Mouse (Mus musculus) forebrain, embryonic 16.5 days (tissue): ENCODE data around the gene Wfikkn1. TPM values are rescaled to one million over a fixed set of nuclear protein-coding genes. Genes with fewer than 3 reads are reported as not detected.

Experiments used
- ATAC-seq: fragments of 200-750 bp; cut with Nextera tagmentation; 2 replicates; pipeline ENCODE4 v1.8.0; 2017; ENCODE audit warnings: mild to moderate bottlenecking, moderate library complexity
- H3K27ac ChIP-seq: fragments of 300-500 bp; sonication (generic); 2 replicates; pipeline ENCODE4 v1.5.1; 2014; ENCODE audit warnings: low read length, control low read depth
- H3K27me3 ChIP-seq: fragments of 300-500 bp; sonication (generic); replicated peaks from 2 replicates; pipeline ENCODE4 v1.6.1; 2014; ENCODE audit warnings: low read length; ENCODE audit not compliant: control insufficient read depth, insufficient read depth
- H3K36me3 ChIP-seq: fragments of 300-500 bp; sonication (generic); 2 replicates; pipeline ENCODE4 v1.6.1; 2014; ENCODE audit not compliant: control insufficient read depth, insufficient read depth
- H3K4me1 ChIP-seq: fragments of 300-500 bp; sonication (generic); replicated peaks from 2 replicates; pipeline ENCODE4 v1.6.1; 2014; ENCODE audit warnings: low read length; ENCODE audit not compliant: control insufficient read depth, insufficient read depth
- H3K4me2 ChIP-seq: fragments of 300-500 bp; sonication (generic); 2 replicates; pipeline ENCODE4 v1.6.1; 2014; ENCODE audit warnings: mild to moderate bottlenecking, low read length, control low read depth
- H3K4me3 ChIP-seq: fragments of 300-500 bp; sonication (generic); replicated peaks from 2 replicates; pipeline ENCODE4 v1.5.1; 2014; ENCODE audit warnings: mild to moderate bottlenecking, low read length, control low read depth
- H3K9ac ChIP-seq: fragments of 300-500 bp; sonication (generic); replicated peaks from 2 replicates; pipeline ENCODE4 v1.6.1; 2014; ENCODE audit warnings: low read depth, low read length, control low read depth
- H3K9me3 ChIP-seq: fragments of 300-500 bp; sonication (generic); 2 replicates; pipeline ENCODE4 v1.6.1; 2016; ENCODE audit warnings: low read length; ENCODE audit not compliant: control insufficient read depth
- WGBS: fragments of 180-500 bp; shearing (Covaris S2); extraction: QIAGEN DNeasy Blood & Tissue Kit; methylation state at CpG from one replicate; pipeline ENCODE4 v1.1.7; 2014; 5-methylcytosine and 5-hydroxymethylcytosine counted together
- polyA plus RNA-seq: library from polyadenylated mRNA; unstranded; fragments of >200 nt; fragmentation: Nextera tagmentation; extraction: Ambion mirVana; gene quantifications from 2 replicates; pipeline ENCODE4 v1.2.1, GENCODE M21; 2015

Gene Wfikkn1
- polyA plus RNA-seq, 1 experiment from 2014 or later = 0.52 TPM

- peaks cover 22% of the 10 kb centered on the region for H3K36me3 ChIP-seq
- H3K27me3 ChIP-seq = no peaks in the 10 kb centered on the region
- peak overlapping the region; percentile 67 for H3K27ac ChIP-seq
- peak overlapping the region; percentile 54 for H3K4me3 ChIP-seq
- no peaks in the 10 kb centered on the region for H3K9me3 ChIP-seq
- H3K9ac ChIP-seq = peak overlapping the region; percentile 80
- no peak for ATAC-seq
- 21% methylated on average over 23 of the region's 23 CpGs for WGBS
- H3K4me1 ChIP-seq = peaks cover 54% of the 10 kb centered on the region
- peak overlapping the region; percentile 54 for H3K4me2 ChIP-seq
Observed at GRCm38 (mm10) chr17:25836397-25837075, 44.1 kb downstream of the Wfikkn1 start.

- H3K9me3 ChIP-seq = no peaks in the 10 kb centered on the region
- no peak overlapping the region for H3K4me3 ChIP-seq
- 91% methylated on average over 16 of the region's 16 CpGs for WGBS
- no peaks in the 10 kb centered on the region for H3K27me3 ChIP-seq
- H3K4me1 ChIP-seq = peaks cover 61% of the 10 kb centered on the region
- no peak for ATAC-seq
- peaks cover 23% of the 10 kb centered on the region for H3K36me3 ChIP-seq
- no peak overlapping the region for H3K9ac ChIP-seq
- no peak overlapping the region for H3K4me2 ChIP-seq
- H3K27ac ChIP-seq = no peak overlapping the region
Observed at GRCm38 (mm10) chr17:25835816-25836215, 44.8 kb downstream of the Wfikkn1 start.

GRCm38 (mm10) chr17:25835301-25835700 is 45.4 kb downstream of the Wfikkn1 start:
- no peak for ATAC-seq
- H3K4me3 ChIP-seq = no peak overlapping the region
- WGBS = 95% methylated on average over 7 of the region's 7 CpGs
- H3K4me1 ChIP-seq = peaks cover 65% of the 10 kb centered on the region
- H3K36me3 ChIP-seq = peaks cover 22% of the 10 kb centered on the region
- no peak overlapping the region for H3K4me2 ChIP-seq
- no peak overlapping the region for H3K9ac ChIP-seq
- no peak overlapping the region for H3K27ac ChIP-seq
- no peaks in the 10 kb centered on the region for H3K27me3 ChIP-seq
- no peaks in the 10 kb centered on the region for H3K9me3 ChIP-seq

GRCm38 (mm10) chr17:25834595-25835222 is 45.9 kb downstream of the Wfikkn1 start:
- peaks cover 23% of the 10 kb centered on the region for H3K36me3 ChIP-seq
- H3K27ac ChIP-seq = no peak overlapping the region
- H3K4me2 ChIP-seq = peak overlapping the region; percentile 88
- no peak overlapping the region; the same call in 1 of the 2 replicates for H3K4me3 ChIP-seq
- WGBS = 87% methylated on average over 12 of the region's 12 CpGs
- no peaks in the 10 kb centered on the region for H3K9me3 ChIP-seq
- no peak for ATAC-seq
- peak overlapping the region; percentile 84; the same call in 1 of the 2 replicates for H3K9ac ChIP-seq
- peaks cover 71% of the 10 kb centered on the region for H3K4me1 ChIP-seq
- no peaks in the 10 kb centered on the region for H3K27me3 ChIP-seq

GRCm38 (mm10) chr17:25833961-25834594 is 46.6 kb downstream of the Wfikkn1 start:
- Histone ChIP-seq H3K36me3 (peaks cover 17% of the 10 kb centered on the region), H3K4me2 (peak overlapping the region; percentile 88), H3K9ac (peak overlapping the region; percentile 84), H3K27me3 (no peaks in the 10 kb centered on the region), H3K27ac (peak overlapping the region; percentile 94), H3K4me1 (peaks cover 75% of the 10 kb centered on the region), H3K9me3 (no peaks in the 10 kb centered on the region), H3K4me3 (peak overlapping the region; percentile 94)
- ATAC-seq = no peak
- 50% methylated on average over 6 of the region's 6 CpGs for WGBS

- ATAC-seq = peak; percentile 31; the same call in 1 of the 2 replicates
- Histone ChIP-seq H3K27me3 (no peaks in the 10 kb centered on the region), H3K9me3 (no peaks in the 10 kb centered on the region), H3K9ac (peak within 1 kb of the TSS; percentile 86), H3K4me3 (peak within 1 kb of the TSS; percentile 94), H3K4me1 (peaks cover 77% of the 10 kb centered on the region), H3K36me3 (peaks cover 14% of the 10 kb centered on the region), H3K27ac (peak within 1 kb of the TSS; percentile 94), H3K4me2 (peak within 1 kb of the TSS; percentile 88)
- WGBS = under 1% methylated on average over 24 of the region's 24 CpGs
Observed at GRCm38 (mm10) chr17:25833291-25833663, 47.4 kb downstream of the Wfikkn1 start, which contains the start of gene Stub1. TSS of gene Stub1 (minus strand) at chr17:25833404.

GRCm38 (mm10) chr17:25832436-25833290 is 48.0 kb downstream of the Wfikkn1 start:
- Histone ChIP-seq H3K9me3 (no peaks in the 10 kb centered on the region), H3K9ac (peak overlapping the region; percentile 86), H3K4me2 (peak overlapping the region; percentile 88), H3K4me1 (peaks cover 77% of the 10 kb centered on the region), H3K27me3 (no peaks in the 10 kb centered on the region), H3K4me3 (peak overlapping the region; percentile 94), H3K27ac (peak overlapping the region; percentile 94), H3K36me3 (peaks cover 14% of the 10 kb centered on the region)
- ATAC-seq = peak; percentile 90
- under 1% methylated on average over 73 of the region's 77 CpGs for WGBS

- peak overlapping the region; percentile 86 for H3K9ac ChIP-seq
- H3K27me3 ChIP-seq = no peaks in the 10 kb centered on the region
- H3K4me1 ChIP-seq = peaks cover 80% of the 10 kb centered on the region
- H3K36me3 ChIP-seq = peaks cover 20% of the 10 kb centered on the region
- H3K9me3 ChIP-seq = no peaks in the 10 kb centered on the region
- H3K4me2 ChIP-seq = peak overlapping the region; percentile 88
- 58% methylated on average over 21 of the region's 21 CpGs for WGBS
- ATAC-seq = no peak
- H3K27ac ChIP-seq = peak overlapping the region; percentile 88; the same call in 1 of the 2 replicates
- H3K4me3 ChIP-seq = peak overlapping the region; percentile 94
Observed at GRCm38 (mm10) chr17:25831451-25832281, 49.0 kb downstream of the Wfikkn1 start.
